Mouse (Mus musculus): ENCODE measurements around the gene Enthd1.

GRCm38 (mm10) chr15:80569205-80569604 lies 4.2 kb upstream of the Enthd1 start:
- TF ChIP-seq CTCF (IDR thresholded peaks at IDR 0.05; ENCODE audit: low read depth): no peak
- no peak for TF ChIP-seq EP300 (IDR thresholded peaks at IDR 0.05; ENCODE audit: low read depth)

Measured in liver, embryonic 14.5 days (tissue).